Mouse (Mus musculus) cerebellum, adult 8-10 months (tissue): ENCODE data around the gene Cyp2a4.
"Not testable (repeated sequence)": the region's sequence is repeated elsewhere in the genome, so short reads cannot be mapped to it uniquely, and the experiment has no call there.

Experiments used
- DNase-seq: peaks from one replicate; pipeline ENCODE4 v3.0.0; 2022

Gene Cyp2a4

DNA sequence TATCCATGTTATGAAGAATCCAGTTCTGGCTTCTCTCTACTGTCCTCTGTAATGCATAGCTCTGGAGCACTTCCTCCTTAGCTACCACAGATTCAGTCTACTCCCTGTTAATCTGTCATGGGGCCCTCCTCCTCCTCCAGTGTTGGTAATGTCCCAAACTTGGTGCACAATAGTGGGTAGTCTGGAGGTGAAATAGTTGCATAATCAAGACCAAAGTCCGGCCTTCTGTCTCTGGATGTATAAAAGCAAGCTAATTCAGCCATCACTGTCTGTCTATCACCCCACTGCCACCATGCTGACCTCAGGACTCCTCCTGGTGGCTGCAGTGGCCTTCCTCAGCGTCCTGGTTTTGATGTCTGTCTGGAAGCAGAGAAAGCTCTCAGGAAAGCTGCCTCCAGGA lies at the start of gene Cyp2a4:
TSS of gene Cyp2a4 (plus strand) at position 244 of the 400 bp plus-strand sequence.
- DNase-seq, result not testable (repeated sequence)

DNA sequence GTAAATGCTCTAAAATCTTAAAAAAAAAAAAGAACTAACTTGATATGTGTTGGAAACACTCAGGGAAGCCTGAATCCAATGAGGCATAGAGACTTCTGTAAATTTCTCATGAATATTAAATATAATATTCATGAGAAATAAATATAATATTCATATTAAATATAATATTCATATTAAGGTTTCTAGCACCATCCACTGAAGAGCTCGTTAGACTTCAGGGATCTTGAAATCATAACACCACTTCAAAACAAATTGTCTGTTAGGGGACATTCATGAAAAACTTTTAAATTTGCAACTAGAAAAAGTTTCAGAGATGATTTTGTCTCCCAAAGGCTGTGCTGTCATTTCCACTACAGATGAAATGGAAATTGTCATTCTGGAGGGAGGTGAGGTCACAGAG lies 46.9 kb upstream of the Cyp2a4 start, which contains the start of gene Vmn1r184:
TSS of gene Vmn1r184 (plus strand) at position 301 of the 400 bp plus-strand sequence.
- not testable (repeated sequence) for DNase-seq

DNA sequence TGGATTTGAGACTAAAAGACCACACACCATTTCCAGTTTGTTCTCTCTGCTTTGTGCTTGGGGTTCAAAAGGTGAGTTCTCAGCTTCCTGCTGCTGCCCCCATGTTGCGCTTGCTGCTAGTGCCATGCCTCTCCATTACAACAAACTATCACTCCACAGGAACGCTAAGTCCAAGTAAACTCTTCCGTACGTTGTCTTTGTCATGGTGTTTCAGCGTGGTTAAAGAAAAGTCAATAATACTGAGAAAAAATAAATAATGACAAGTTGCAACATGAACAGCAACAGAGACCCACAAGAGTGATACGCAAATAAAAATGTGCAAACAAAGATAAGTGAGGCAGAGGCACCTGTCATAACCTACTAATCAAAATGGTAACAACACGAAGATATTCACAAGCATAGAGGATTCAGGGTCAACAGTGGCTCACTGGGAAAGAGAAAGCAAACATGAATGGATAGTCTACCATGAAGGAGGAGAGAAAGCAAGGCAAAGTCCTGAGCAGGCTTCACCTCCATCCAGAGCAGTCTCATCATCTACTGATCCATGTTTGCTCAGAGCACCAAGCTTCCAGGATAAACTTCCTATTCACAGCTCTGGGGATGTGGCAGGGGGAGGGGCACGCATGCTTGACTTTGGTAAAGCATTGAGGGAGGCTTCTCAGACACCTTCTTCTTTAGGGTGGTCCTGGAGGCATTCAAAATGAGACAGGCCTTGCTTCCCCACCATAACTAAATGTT lies 3.4 kb upstream of the Cyp2a4 start:
- DNase-seq, result not testable (repeated sequence)

DNA sequence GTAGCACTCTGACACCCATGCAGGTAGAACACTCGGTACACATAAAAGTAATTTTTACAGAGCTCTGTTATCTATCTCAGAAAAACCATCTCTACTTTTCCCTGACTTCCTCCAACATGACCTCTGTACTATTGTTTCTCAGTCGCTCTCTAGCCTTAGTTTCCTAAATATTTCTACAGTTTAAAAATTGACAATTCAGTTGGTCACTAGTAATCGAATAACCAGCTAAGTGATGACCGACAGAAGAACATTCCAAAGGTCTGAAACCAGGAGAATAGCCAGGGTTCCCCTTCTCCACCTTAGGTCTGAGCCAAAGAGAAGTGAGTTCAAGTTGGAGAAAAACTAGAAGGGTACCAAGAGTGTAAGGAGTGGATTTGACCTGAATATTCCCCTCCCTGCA lies 4.8 kb downstream of the Cyp2a4 start:
- DNase-seq, result not testable (repeated sequence)

DNA sequence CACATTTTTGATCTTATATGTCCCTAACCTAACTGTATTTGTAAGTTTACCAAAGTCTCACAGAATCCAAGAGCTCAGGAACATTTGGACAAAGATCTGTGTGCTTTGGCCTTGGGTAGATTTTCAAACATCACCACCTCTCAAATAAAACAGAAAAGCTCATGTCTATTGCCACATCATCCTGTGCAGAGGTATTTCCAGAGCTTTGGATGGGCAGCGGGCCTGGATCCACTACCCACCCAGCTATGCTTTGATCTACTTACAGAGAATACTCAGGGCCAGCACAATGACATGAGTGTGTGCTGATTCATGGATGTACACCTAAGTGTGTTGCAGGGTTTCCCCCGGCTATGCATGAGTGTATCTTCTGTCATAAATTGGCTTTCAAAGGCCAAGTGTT lies 8.2 kb downstream of the Cyp2a4 start:
- DNase-seq, result not testable (repeated sequence)

DNA sequence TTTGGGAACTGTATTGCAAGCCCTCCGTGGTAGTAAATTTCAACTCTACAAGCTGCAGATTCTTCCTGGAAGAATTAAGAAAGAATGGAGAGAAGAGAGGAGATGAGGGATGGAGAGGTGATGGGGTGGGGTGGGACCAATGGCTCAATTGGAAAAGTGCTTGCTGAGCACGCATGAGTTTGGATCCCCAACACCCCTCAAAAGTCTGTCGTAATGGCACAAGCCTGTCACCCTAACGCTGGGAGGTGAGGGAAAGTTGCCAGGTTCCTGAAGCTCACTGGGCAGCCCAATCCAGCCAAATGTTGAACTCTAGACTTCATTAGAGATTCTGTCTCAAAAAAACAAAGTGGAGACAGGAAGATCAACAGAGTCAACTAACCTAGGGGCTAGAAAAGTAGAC lies 8.8 kb downstream of the Cyp2a4 start:
- DNase-seq, result not testable (repeated sequence)

DNA sequence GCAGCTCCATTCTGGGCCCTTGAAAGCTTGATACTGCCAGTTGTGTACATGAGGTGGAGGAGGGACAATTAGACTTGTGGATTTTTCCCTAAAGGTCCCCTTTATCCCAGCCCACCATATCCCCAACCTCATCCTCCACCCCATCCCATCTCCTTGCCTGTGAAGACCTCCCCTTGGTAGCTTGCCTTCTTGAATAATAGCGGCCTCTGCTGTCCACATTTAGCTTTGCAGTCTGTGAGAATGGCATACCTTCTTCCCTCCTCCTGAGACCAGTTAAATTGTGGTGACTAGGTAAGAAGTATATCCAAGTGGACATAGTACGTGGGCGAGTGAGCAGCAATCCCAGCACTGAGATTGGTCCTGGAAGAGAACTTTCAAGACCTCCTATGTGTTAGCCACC lies 13.4 kb downstream of the Cyp2a4 start:
- not testable (repeated sequence) for DNase-seq

DNA sequence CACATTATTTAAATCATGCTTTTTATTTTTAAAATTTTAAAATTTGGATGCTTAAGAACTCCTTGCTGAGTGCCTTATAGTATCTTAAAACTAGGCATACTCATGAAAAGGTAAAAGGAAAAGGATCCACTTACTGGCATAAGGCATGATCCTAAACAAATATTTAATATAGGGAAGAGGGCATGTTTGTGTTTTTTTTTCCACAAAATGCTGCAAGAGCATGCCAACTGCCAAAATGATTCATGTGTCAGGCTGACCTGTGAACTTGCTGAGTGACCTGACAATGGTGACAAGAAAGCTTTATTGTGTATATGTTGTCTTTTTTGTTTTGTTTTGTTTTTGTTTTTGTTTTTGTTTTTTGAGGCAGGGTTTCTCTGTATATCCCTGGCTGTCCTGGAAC lies 43.2 kb downstream of the Cyp2a4 start:
- not testable (repeated sequence) for DNase-seq

DNA sequence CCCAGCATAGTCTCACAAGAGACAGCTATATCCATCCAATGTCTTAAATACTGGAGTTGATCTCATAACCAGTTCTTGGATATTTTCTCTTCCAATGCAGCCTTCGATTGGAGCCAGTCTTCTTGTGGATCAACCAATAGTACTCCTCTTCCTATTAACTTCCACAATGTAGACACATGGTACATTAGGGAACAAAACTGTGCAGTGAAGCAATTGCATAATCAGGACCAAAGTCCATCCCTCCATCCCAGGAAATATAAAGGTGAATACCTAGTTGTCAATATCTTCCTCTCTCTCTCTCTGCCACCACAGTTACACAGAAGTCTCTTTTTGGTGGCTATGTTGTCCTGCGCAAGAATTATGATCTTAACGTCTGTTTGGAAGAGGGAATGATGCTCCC lies 45.3 kb downstream of the Cyp2a4 start:
- not testable (repeated sequence) for DNase-seq

DNA sequence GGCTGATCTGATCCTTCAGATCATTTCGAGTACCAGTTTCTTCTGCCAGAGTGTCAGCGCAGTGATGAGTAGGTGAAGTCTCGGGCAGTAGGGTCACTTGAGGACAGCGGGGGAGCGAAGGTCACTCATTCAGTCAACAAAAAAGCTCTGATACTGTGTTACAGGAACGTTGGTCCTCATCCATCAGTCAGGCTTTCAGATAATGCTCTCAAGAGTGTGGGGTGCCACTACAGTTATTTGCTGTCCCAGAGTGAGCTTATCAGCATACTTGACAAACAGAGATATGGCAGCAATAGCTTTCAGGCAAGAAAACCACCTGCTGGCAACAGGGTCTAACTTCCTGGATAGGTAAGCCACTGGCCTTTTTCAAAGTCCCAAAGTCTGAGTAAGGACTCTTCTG lies 49.8 kb downstream of the Cyp2a4 start:
- not testable (repeated sequence) for DNase-seq
